ENCODE assay signal across 7 mouse cellular contexts in genomic region chr7:143599428-143600230, GRCm38 (mm10). TPM values are rescaled to one million over a fixed set of nuclear protein-coding genes. Genes with fewer than 3 reads are reported as not detected.
DNase-seq lines count a peak whose midpoint lies in the region; ATAC-seq lines count a peak whose summit lies in the region.

Cars (minus strand) TSS chr7:143600090.

- peak within 1 kb of the TSS; percentile 86 for H3K9ac ChIP-seq in embryonic facial prominence, embryonic 11.5 days (replicated peaks; ENCODE audit: low read length)
- peak within 1 kb of the TSS; percentile 95 for H3K9ac ChIP-seq in midbrain, embryonic 13.5 days (replicated peaks)

- H3K4me3 ChIP-seq in embryonic facial prominence, embryonic 11.5 days (ENCODE audit: low read depth, low read length): peak within 1 kb of the TSS; percentile 86
- H3K4me3 ChIP-seq in limb, embryonic 10.5 days: peak within 1 kb of the TSS; percentile 72
- peak within 1 kb of the TSS; percentile 96 for H3K4me3 ChIP-seq in midbrain, embryonic 13.5 days (replicated peaks)

- H3K36me3 ChIP-seq in embryonic facial prominence, embryonic 11.5 days (replicated peaks; ENCODE audit: control insufficient read depth, insufficient read depth, low read depth, low read length): no peaks in the 10 kb centered on the region
- peaks cover 24% of the 10 kb centered on the region for H3K36me3 ChIP-seq in limb, embryonic 10.5 days
- peaks cover 15% of the 10 kb centered on the region for H3K36me3 ChIP-seq in midbrain, embryonic 13.5 days

- H3K27ac ChIP-seq in embryonic facial prominence, embryonic 11.5 days (replicated peaks; ENCODE audit: low read depth, low read length): no peak within 1 kb of the TSS
- H3K27ac ChIP-seq in limb, embryonic 10.5 days: peak within 1 kb of the TSS; percentile 80
- peak within 1 kb of the TSS; percentile 74 for H3K27ac ChIP-seq in midbrain, embryonic 13.5 days

- peak within 1 kb of the TSS; percentile 90 for H3K4me2 ChIP-seq in embryonic facial prominence, embryonic 11.5 days (ENCODE audit: low read depth, low read length)
- peak within 1 kb of the TSS; percentile 99 for H3K4me2 ChIP-seq in midbrain, embryonic 13.5 days (replicated peaks)

- peak; percentile 98 for ATAC-seq in embryonic facial prominence, embryonic 11.5 days (replicated peaks; ENCODE audit: insufficient number of reproducible peaks, low FRiP score, low TSS enrichment, low read depth)
- ATAC-seq in granulocyte monocyte progenitor cell, adult 5-6 weeks (replicated peaks; ENCODE audit: poor library complexity, severe bottlenecking): peak; percentile 96
- ATAC-seq in midbrain, embryonic 13.5 days: peak; percentile 99

- peaks cover 4% of the 10 kb centered on the region; the same call in 1 of the 2 replicates for H3K4me1 ChIP-seq in embryonic facial prominence, embryonic 11.5 days (ENCODE audit: control insufficient read depth, insufficient read depth, low read length)
- peaks cover 16% of the 10 kb centered on the region for H3K4me1 ChIP-seq in limb, embryonic 10.5 days
- peaks cover 21% of the 10 kb centered on the region for H3K4me1 ChIP-seq in midbrain, embryonic 13.5 days (replicated peaks)

- H3K27me3 ChIP-seq in embryonic facial prominence, embryonic 11.5 days (ENCODE audit: control insufficient read depth, insufficient read depth, low read length): no peaks in the 10 kb centered on the region
- H3K27me3 ChIP-seq in limb, embryonic 10.5 days (ENCODE audit: low read depth, poor library complexity, severe bottlenecking): no peaks in the 10 kb centered on the region
- H3K27me3 ChIP-seq in midbrain, embryonic 13.5 days: no peaks in the 10 kb centered on the region

- peak; percentile 96 for DNase-seq in adrenal gland, postnatal 14 days
- peak; percentile 98 for DNase-seq in embryonic facial prominence, embryonic 11.5 days (ENCODE audit: low spot score)
- DNase-seq in kidney, adult 11 months: peak; percentile 96
- peak; percentile 97 for DNase-seq in limb, embryonic 10.5 days (ENCODE audit: low spot score)
- DNase-seq in spleen, adult 12 weeks (ENCODE audit: low spot score): peak; percentile 90

- 2% methylated on average over 35 of the region's 35 CpGs for WGBS in embryonic facial prominence, embryonic 11.5 days
- WGBS in limb, embryonic 10.5 days: 2% methylated on average over 35 of the region's 35 CpGs
- 2% methylated on average over 35 of the region's 35 CpGs for WGBS in midbrain, embryonic 13.5 days

- H3K9me3 ChIP-seq in embryonic facial prominence, embryonic 11.5 days (replicated peaks; ENCODE audit: control insufficient read depth, low read length): no peaks in the 10 kb centered on the region
- no peaks in the 10 kb centered on the region for H3K9me3 ChIP-seq in limb, embryonic 10.5 days (replicated peaks)
- no peaks in the 10 kb centered on the region for H3K9me3 ChIP-seq in midbrain, embryonic 13.5 days

RNA-seq across cellular contexts. Expression of gene Cars, which starts in this region (rescaled TPM):
- 49.1 and 57.2 TPM in 2 replicates for total RNA-seq in adrenal gland, postnatal 14 days (2021)
- polyA plus RNA-seq in embryonic facial prominence, embryonic 11.5 days (2014; fragmentation: Nextera tagmentation; extraction: Ambion mirVana): 55.9 and 56.7 TPM in 2 replicates
- 34.0 and 35.5 TPM in 2 replicates for total RNA-seq in granulocyte monocyte progenitor cell, adult 5-6 weeks (2014; fragmentation: Nextera tagmentation)
- total RNA-seq in granulocyte monocyte progenitor cell, adult 5-6 weeks (2017): 51.9 and 58.2 TPM in 2 replicates
- 79.2 and 88.3 TPM in 2 replicates for polyA plus RNA-seq in limb, embryonic 10.5 days (2016; fragmentation: Nextera tagmentation; extraction: Ambion mirVana)
- 63.3 and 68.9 TPM in 2 replicates for polyA plus RNA-seq in midbrain, embryonic 13.5 days (2015; fragmentation: Nextera tagmentation; extraction: Ambion mirVana)
